In the genomic region with DNA sequence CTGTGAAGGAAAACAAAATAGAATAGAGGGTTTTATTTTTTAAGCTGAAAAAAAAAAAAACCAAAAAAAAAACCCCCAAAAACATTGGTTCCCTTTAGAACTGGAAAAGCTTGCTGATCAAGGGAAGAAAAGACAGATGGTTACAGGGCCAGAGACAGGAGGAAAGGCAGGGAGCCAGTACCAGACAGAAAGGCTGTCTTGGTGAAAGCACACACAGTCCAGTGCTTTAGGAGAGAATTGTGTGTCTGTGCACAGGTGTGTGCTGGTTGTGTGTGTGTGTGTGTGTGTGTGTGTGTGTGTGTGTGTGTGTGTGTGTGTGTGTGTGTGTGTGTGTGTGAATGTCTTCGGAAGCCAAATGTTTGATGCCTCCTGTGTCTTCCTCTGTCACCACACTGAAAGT, we compare ENCODE assay signal across 18 mouse cellular contexts. TPM values are rescaled to one million over a fixed set of nuclear protein-coding genes. Genes with fewer than 3 reads are reported as not detected.
DNase-seq lines count a peak whose midpoint lies in the region; ATAC-seq and TF ChIP-seq lines count a peak whose summit lies in the region.
"Had no signal": no experiment of that assay in that cellular context is flagged by ENCODE, and none has a peak within 500 bp of the region (broad histone marks: within the 10 kb centered on the region; RNA-seq: fewer than 3 reads in every experiment).

No protein-coding gene starts in this region.

- ATAC-seq in cerebellum, adult (ENCODE audit: insufficient number of reproducible peaks, low FRiP score, low TSS enrichment): peak; percentile 90
- no peak for ATAC-seq in granulocyte monocyte progenitor cell, adult 5-6 weeks (replicated peaks; ENCODE audit: poor library complexity, severe bottlenecking)
- no peak for ATAC-seq in erythroid progenitor cell, adult 5-6 weeks (replicated peaks; ENCODE audit: low FRiP score, poor library complexity, severe bottlenecking)
- ATAC-seq: hindbrain, embryonic 16.5 days had no signal

- TF ChIP-seq POLR2A in thymus, adult 2 months (IDR thresholded peaks at IDR 0.05; ENCODE audit: control insufficient read depth, extremely low read depth, insufficient read depth, low read length, poor library complexity): no peak

- DNase-seq in cerebellum, postnatal 4 days (ENCODE audit: low spot score in 2 of 2): no peak
- DNase-seq in brain, adult 2 months (ENCODE audit: low read depth, low spot score): peak; percentile 89
- peak; percentile 46 to 54 for DNase-seq in cerebellum, postnatal 10 days
- peak; percentile 74 for DNase-seq in layer of hippocampus, adult 9-11 months
- DNase-seq in thymus, adult 2 months: no peak
- DNase-seq: adrenal gland, postnatal 36 days; gastrocnemius, postnatal 14 days; heart, postnatal 36 days; kidney, adult 2 months; kidney, postnatal 4 days; midbrain, embryonic 14.5 days; thymus, adult 18-20 months had no signal

- no peaks in the 10 kb centered on the region for H3K27me3 ChIP-seq in thymus, adult 2 months (ENCODE audit: control insufficient read depth, insufficient read depth, low read length)
- H3K27me3 ChIP-seq: embryonic facial prominence, embryonic 13.5 days; lung, embryonic 15.5 days had no signal

- WGBS in thymus, adult 2 months: no CpG with 5 or more reads among the region's 1 CpGs

- no peak overlapping the region for H3K4me3 ChIP-seq in thymus, adult 2 months (ENCODE audit: control insufficient read depth, insufficient read depth, low read length)
- H3K4me3 ChIP-seq: embryonic facial prominence, embryonic 13.5 days; lung, embryonic 15.5 days had no signal

- TF ChIP-seq CTCF in thymus, adult 2 months (IDR thresholded peaks at IDR 0.05; ENCODE audit: borderline replicate concordance, control insufficient read depth, extremely low read depth, insufficient read depth, low read length, poor library complexity): no peak

- no peaks in the 10 kb centered on the region; the same call in 1 of the 2 replicates for H3K36me3 ChIP-seq in thymus, adult 2 months (ENCODE audit: control insufficient read depth, insufficient read depth, low read length)
- H3K36me3 ChIP-seq: embryonic facial prominence, embryonic 13.5 days; lung, embryonic 15.5 days had no signal

- H3K27ac ChIP-seq in thymus, adult 2 months (ENCODE audit: control insufficient read depth, insufficient read depth, low read length): no peak overlapping the region
- H3K27ac ChIP-seq: embryonic facial prominence, embryonic 13.5 days; lung, embryonic 15.5 days had no signal

- no peaks in the 10 kb centered on the region for H3K4me1 ChIP-seq in thymus, adult 2 months (replicated peaks; ENCODE audit: control insufficient read depth, insufficient read depth, low read length)
- H3K4me1 ChIP-seq: lung, embryonic 15.5 days had no signal

RNA-seq across cellular contexts. Expression of a gene that starts 28.9 kb away (rescaled TPM):
- 115 and 136 TPM in 2 replicates for total RNA-seq in granulocyte monocyte progenitor cell, adult 5-6 weeks (2014; fragmentation: Nextera tagmentation)
- total RNA-seq in granulocyte monocyte progenitor cell, adult 5-6 weeks (2017): 78.7 and 79.8 TPM in 2 replicates
- polyA plus RNA-seq in thymus, adult 2 months (2012; rRNA removed): 44.8 and 62.4 TPM in 2 replicates
- 32.1 and 35.6 TPM in 2 replicates for total RNA-seq in erythroid progenitor cell, adult 5-6 weeks (2015; ENCODE audit: low replicate concordance)
- 24.4 and 27.0 TPM in 2 replicates for total RNA-seq in erythroid progenitor cell, adult 5-6 weeks (2017; ENCODE audit: low replicate concordance)

Comparison
In these comparisons a context has a peak if more than half of its experiments do, and no peak if none do; other contexts are left out.
1. DNase-seq: peak in brain, adult 2 months (single experiment), cerebellum, postnatal 10 days (2 of 2) and layer of hippocampus, adult 9-11 months (single experiment); none in cerebellum, postnatal 4 days (0 of 2) and thymus, adult 2 months (single experiment).